Comparison of ENCODE assay signal across 8 mouse cellular contexts in genomic region chr11:95533484-95534160, GRCm38 (mm10). TPM values are rescaled to one million over a fixed set of nuclear protein-coding genes. Genes with fewer than 3 reads are reported as not detected.
DNase-seq lines count a peak whose midpoint lies in the region; ATAC-seq lines count a peak whose summit lies in the region.

No protein-coding gene starts in this region.

- H3K4me1 ChIP-seq in intestine, embryonic 14.5 days (replicated peaks; ENCODE audit: control insufficient read depth, insufficient read depth, low read length), result no peaks in the 10 kb centered on the region

- H3K9ac ChIP-seq in intestine, embryonic 14.5 days (ENCODE audit: low read length), result no peak overlapping the region

- no peaks in the 10 kb centered on the region for H3K36me3 ChIP-seq in intestine, embryonic 14.5 days (ENCODE audit: control insufficient read depth, insufficient read depth, low read length)

- H3K4me2 ChIP-seq in intestine, embryonic 14.5 days (ENCODE audit: low read length), result no peak overlapping the region; the same call in 1 of the 2 replicates

- peak; percentile 97 for DNase-seq in adrenal gland, adult 18-20 months (ENCODE audit: low spot score in 2 of 2)
- peak; percentile 92 for DNase-seq in embryo, embryonic 10.5 days (ENCODE audit: low spot score)
- DNase-seq in gastrocnemius, postnatal 25 days, result peak; percentile 80
- peak; percentile 97 for DNase-seq in intestine, embryonic 14.5 days (ENCODE audit: low spot score)
- peak; percentile 84 to 89 for DNase-seq in left cerebral cortex, postnatal 14 days (ENCODE audit: low spot score in 2 of 2)
- peak; percentile 92 for DNase-seq in mesoderm, embryonic 11.5 days (ENCODE audit: low read depth, low spot score)
- peak; percentile 85 for DNase-seq in right cerebral cortex, postnatal 25 days
- peak; percentile 98 for DNase-seq in urinary bladder, postnatal 25 days (ENCODE audit: low spot score)

- H3K27me3 ChIP-seq in intestine, embryonic 14.5 days (replicated peaks; ENCODE audit: control insufficient read depth, insufficient read depth, low read length), result 0 out of 2 replicates have a peak, but pooled peaks cover 4% of the 10 kb centered on the region

- ATAC-seq in intestine, embryonic 14.5 days (replicated peaks; ENCODE audit: low FRiP score, low TSS enrichment, low read depth), result peak; percentile 87

- 22% methylated on average over 24 of the region's 24 CpGs for WGBS in intestine, embryonic 14.5 days

- no peaks in the 10 kb centered on the region for H3K9me3 ChIP-seq in intestine, embryonic 14.5 days (ENCODE audit: control insufficient read depth, low read length)

- H3K4me3 ChIP-seq in intestine, embryonic 14.5 days (ENCODE audit: low read depth, low read length), result no peak overlapping the region

- intact Hi-C loops in left cerebral cortex, postnatal 14 days (cut with DNase I), result loop anchor here (1.0 kb wide), 2 partner anchors 53 to 116 kb away; no protein-coding TSS in a partner anchor

- no peak overlapping the region for H3K27ac ChIP-seq in intestine, embryonic 14.5 days (ENCODE audit: low read depth)

RNA-seq across cellular contexts. Expression of gene Nxph3, which starts 19.3 kb away (rescaled TPM):
- total RNA-seq in adrenal gland, adult 18-20 months (2021), result 1 to 10 TPM; 2.3 to 9.4 TPM
- total RNA-seq in gastrocnemius, postnatal 25 days (2021), result under 1 TPM; 0.16 to 0.26 TPM
- polyA plus RNA-seq in intestine, embryonic 14.5 days (2014; fragmentation: Nextera tagmentation; extraction: Ambion mirVana), result 0.68 and 0.74 TPM in 2 replicates
- 10 to 100 TPM; 32.5 to 46.2 TPM for total RNA-seq in left cerebral cortex, postnatal 14 days (2021)

RNA-seq across cellular contexts. Expression of gene Ngfr, which starts 53.9 kb away (rescaled TPM):
- 1 to 10 TPM; 2.1 to 3.5 TPM for total RNA-seq in adrenal gland, adult 18-20 months (2021)
- total RNA-seq in gastrocnemius, postnatal 25 days (2021), result under 1 TPM; 0.43 to 0.61 TPM
- polyA plus RNA-seq in intestine, embryonic 14.5 days (2014; fragmentation: Nextera tagmentation; extraction: Ambion mirVana), result 15.3 and 17.6 TPM in 2 replicates
- total RNA-seq in left cerebral cortex, postnatal 14 days (2021), result 1 to 10 TPM in 1 of 2 experiments, under 1 TPM in 1; 0.94 to 2.0 TPM
